Mouse (Mus musculus) c-Kit-positive CD71-positive TER-119-positive erythroid progenitor cells, embryonic 14.5 days (primary cell): Measurements from ENCODE around the gene Ubl5.
"Not testable (repeated sequence)": the region's sequence is repeated elsewhere in the genome, so short reads cannot be mapped to it uniquely, and the experiment has no call there.

Experiments used
- DNase-seq: peaks from one replicate; pipeline ENCODE4 v3.0.0-alpha.2; 2013; ENCODE audit warnings: low spot score

Gene Ubl5

DNA sequence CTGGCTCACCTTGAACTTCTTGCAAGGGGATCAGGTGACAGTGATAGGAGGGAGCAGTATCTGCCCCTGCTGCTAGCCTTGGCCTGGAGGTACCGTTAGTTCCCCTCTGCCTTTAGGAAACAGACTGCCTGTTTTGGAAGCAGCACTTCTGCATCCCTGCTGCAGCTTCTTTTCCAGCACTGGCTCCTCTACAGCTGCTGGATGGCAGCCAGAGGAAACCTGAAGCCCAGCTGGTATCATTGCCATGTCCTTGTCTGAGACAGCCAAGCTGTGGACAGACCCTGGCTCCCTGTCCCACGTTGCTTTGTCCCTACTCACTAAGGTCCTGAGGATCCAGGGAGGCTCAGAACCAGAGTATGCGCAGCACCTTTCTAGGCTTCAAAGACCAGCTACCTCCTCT, 14.9 kb downstream of the Ubl5 start:
- no peak for DNase-seq

GRCm38 (mm10) chr9:20662325-20662724, 19.6 kb downstream of the Ubl5 start:
- DNase-seq: no peak

GRCm38 (mm10) chr9:20662874-20663273, 20.2 kb downstream of the Ubl5 start:
- no peak for DNase-seq

DNA sequence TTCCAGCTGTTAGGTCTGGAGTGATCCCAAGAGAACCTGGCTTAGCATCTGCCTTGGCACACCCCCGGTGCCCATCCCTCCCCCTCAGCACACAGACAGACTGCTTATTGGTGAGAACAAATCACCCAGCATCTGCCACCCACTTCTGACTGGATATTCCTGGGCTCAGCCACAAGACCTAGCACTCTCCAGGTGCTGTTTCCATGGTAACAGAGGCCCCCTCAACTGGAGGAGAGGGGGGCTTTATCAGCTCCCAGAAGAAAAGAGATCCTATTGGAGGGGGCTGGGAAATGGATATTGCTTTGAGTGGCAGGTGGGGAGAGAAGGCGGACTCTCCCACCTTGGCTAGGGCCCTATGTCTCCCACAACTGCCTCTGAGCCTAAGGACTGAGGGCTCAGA, 21.3 kb downstream of the Ubl5 start:
- DNase-seq: no peak

DNA sequence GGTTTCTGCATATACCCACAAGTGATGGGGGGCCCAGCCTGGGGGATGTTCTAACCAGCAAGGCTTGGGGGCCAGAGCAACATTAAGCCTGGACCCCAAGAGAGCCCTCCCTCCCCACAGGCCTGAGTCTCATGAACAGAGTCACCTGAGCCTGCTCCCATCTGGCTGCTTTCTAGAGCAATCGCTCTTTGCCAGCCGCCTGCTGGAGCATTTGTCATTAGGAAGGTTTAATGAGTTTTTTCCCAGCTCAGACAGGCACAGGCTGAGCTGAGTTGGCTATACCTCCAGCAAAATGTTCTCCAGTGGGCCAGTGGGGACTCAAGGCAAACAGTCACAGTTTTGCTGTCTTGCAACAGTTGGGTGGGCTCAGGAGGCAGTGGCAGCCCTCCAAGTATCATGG, 21.7 kb downstream of the Ubl5 start:
- no peak for DNase-seq

DNA sequence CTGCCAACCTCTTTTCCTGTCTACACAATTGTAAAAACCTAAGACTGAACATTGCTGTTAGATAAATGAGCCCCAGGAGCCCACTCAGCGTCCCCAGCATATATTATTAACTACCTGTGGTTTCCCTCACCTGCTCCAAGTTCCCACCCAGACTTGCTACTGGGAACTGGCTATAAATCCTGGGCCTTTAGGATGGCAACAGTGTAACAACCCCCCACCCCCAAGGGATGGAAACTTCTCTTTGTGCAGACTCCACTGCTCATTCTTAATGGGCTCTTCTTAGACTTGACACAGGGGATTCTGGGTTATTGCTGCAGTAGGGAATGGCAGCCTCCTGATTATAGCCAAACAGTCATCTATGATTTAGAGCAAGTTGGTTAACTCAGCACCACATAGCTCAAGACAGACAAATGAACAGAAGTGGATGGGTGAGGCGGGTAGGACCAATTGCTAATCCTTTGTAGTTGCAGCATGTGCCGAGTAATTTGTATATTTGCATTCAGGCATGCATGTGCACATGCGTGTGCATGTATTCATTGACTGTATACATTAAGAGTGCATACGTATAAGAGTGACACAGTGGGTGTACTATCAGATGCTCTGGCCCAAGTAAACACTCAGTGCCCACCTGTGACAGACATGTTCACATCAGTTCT, 22.4 kb downstream of the Ubl5 start:
- no peak for DNase-seq

DNA sequence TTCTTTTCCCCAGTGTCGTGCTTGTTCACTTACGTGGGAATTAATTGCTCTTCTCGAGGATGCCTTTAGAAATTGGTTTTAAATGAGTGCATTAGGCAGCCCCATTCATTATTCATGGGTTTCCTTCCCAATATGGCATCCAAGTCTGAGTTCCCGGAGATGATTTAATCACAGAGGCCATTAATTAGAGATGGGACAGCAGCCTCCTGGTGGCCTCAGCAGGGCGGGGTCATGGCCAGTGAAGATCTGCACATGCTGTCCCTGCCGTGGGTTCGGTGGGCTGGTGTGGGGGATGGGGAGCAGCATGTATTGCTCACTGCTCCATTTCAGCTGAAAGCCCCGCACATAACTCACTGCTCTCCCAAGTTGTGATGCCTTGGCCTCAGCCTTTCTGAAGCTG, 23.2 kb downstream of the Ubl5 start:
- no peak for DNase-seq

- no peak for DNase-seq
Observed at GRCm38 (mm10) chr9:20666510-20667034, 23.9 kb downstream of the Ubl5 start.

GRCm38 (mm10) chr9:20668065-20668464, 25.4 kb downstream of the Ubl5 start:
- DNase-seq: no peak

GRCm38 (mm10) chr9:20672047-20672446, 29.4 kb downstream of the Ubl5 start:
- no peak for DNase-seq

- DNase-seq: no peak
Observed at GRCm38 (mm10) chr9:20677892-20678291, 35.2 kb downstream of the Ubl5 start.

DNA sequence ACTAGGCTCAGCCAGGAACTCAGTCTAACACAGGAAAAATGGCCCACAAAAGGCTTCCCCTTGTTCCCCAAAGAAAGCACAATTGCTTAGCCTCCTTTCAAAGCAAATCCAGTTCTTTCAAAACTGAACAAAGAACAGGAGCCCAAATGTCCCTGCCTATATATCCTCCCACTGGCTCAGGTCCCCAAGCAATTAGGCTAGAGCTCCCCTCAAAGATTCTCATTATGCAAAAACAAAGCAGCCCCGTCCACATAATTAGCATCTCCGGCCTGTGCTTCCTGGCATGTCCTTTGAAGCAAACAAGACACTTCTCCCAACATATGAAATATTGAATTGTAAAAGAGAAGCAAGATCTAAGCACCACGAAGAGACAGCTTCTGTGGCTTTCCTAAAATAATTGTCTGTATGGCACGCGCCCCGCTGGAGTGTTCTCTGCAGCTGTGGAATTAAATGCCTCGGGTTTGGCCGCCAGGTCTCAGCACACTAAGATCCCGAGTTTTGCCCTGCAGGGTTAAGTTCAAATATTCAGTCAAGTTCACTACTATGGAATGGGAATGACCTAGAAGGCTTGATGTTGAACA, 37.8 kb downstream of the Ubl5 start:
- DNase-seq: no peak

GRCm38 (mm10) chr9:20681546-20682388, 39.1 kb downstream of the Ubl5 start:
- DNase-seq: no peak

DNA sequence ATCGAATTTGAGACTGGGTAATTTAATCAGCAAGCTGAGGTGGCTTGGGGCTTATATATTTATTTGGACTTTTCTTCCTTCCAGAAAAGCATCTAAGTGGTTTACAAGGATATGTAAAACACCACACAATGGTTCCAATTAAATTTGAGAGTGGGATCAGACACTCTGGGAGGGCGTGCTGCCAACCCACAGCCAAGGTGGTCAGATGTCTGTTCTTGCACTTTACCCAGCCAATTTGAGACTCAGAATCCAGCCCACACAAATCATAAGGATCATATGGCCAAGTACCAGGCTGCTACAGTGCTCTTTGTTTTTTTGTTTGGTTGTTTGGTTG, 39.7 kb downstream of the Ubl5 start:
- DNase-seq: no peak

GRCm38 (mm10) chr9:20685081-20685861, 42.6 kb downstream of the Ubl5 start:
- no peak for DNase-seq

- DNase-seq: no peak
Observed at GRCm38 (mm10) chr9:20689403-20689802, 46.7 kb downstream of the Ubl5 start.

- DNase-seq: no peak
Observed at GRCm38 (mm10) chr9:20689913-20690312, 47.2 kb downstream of the Ubl5 start.

GRCm38 (mm10) chr9:20690449-20690848, 47.8 kb downstream of the Ubl5 start:
- DNase-seq: not testable (repeated sequence)

- DNase-seq: no peak
Observed at GRCm38 (mm10) chr9:20692863-20693262, 50.2 kb downstream of the Ubl5 start.

GRCm38 (mm10) chr9:20694721-20695235, 52.1 kb downstream of the Ubl5 start:
- no peak for DNase-seq

DNA sequence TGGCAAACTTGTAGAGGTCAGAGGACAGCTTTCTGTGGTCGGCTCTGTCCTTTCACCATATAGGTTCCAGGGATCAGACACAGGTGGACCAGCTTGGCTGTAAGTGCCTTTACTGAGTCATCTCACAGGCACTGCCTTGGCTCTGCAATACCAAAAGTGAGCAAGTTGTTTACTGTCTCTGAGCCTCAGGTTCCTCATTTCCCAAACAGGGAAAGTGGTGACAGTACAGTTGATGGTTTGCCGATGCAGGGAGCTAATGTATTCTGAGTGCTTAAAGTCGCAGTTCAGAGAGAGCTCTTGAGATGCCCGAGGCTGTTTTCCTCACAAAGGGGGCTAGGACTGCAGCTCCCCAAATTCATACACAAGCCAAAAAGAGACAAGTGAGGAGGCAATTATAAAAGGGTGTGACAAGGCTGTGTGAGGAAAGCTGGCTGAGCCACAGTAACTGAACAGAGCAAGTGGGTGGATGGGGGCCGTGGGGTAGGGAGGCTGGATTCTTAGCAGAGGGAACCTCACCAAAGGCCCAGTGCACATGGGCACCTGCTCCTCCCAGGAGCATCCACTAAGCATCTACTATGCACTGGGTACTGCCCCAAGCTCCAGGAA, 53.5 kb downstream of the Ubl5 start:
- DNase-seq: no peak
